Mouse (Mus musculus) right cerebral cortex, postnatal 25 days (tissue): ENCODE data around the gene Osbpl8.

Experiments used
- DNase-seq: peaks from one replicate; pipeline ENCODE4 v3.0.0; 2022

The Osbpl8 gene

GRCm38 (mm10) chr10:111318805-111319500 is 154.4 kb downstream of the Osbpl8 start:
- no peak for DNase-seq

- no peak for DNase-seq
Observed at GRCm38 (mm10) chr10:111320579-111320978, 156.0 kb downstream of the Osbpl8 start.

DNA sequence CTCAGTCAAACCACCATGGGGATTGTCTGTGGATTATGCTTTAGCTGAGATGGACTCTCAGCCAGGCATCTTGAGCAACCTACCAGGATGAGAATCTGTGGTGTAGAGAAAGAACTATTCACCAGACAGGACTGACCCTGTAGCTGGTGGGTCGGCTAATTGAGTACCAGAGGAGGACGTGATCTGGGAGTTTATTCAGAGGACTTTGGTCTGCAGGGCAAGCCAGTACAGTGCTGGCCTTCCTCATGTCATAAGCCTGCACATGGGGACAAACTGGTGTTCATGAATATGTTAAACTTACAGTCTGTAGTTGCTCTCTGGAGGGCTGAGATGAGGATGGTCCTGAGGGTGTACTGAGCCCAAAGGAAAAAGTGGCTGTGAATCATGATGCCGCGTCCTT is 163.4 kb downstream of the Osbpl8 start:
- no peak for DNase-seq

DNA sequence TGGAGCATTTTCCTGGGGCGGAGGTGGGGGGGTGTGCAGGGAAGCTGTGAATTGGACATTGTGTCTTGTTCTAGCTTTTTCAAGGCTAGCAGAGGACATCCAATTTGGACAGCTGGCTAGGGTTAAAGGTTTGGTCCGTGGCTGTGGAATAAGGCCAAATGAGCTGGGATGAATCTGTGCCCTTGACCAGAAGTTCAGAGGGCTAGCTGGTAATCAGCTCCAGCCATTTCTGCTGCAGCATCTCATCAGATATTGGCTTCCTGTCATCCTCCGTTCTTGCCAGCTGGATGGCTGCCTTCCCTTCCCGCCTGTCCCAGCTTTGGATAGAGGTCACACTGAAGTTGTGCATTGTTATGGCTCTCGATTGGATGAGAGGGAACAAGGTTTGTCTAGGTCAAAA is 164.8 kb downstream of the Osbpl8 start:
- no peak for DNase-seq

- DNase-seq, result no peak
Observed at GRCm38 (mm10) chr10:111334902-111335301, 170.3 kb downstream of the Osbpl8 start.

- no peak for DNase-seq
Observed at GRCm38 (mm10) chr10:111335517-111336352, 171.2 kb downstream of the Osbpl8 start.

- no peak for DNase-seq
Observed at GRCm38 (mm10) chr10:111336353-111336713, 171.8 kb downstream of the Osbpl8 start.

DNA sequence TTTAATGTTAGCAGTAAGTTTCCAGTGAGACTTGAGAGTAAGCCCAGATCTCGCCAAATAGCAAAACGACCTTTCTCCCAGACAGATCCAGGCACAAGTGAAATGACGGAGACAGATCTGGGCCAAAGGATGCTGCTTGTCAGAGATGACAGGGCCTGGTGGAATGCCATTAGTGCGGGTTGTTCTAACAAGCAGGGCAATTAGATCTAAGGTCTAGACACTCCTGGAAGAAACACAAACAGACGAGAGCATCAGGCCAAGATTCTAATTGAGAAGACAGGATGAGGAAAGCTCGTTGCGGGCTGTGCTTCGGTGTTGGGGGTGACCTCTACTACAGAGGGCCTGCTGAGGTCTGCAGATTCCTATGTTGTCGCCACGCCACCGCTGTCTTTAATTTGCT is 174.7 kb downstream of the Osbpl8 start:
- DNase-seq, result no peak

DNA sequence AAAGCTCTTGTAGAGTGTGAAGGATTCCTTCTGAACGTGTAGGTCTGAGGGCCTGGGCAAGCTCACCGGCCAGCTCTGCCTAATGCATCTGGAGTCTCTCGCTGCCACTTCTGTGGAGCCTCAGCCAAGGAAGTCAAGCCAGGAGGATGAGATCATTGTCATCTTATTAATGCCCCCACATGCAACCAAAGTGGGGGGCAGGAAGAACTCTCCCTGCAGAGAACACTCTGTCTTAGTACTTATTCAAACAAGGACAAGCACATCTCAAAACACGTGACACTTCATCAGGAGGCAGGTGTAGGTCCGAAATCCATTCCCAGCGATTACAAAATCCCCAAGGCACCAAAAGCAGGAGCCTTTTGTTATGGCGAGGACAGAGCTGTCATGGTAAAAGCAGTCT is 177.2 kb downstream of the Osbpl8 start:
- DNase-seq, result no peak

DNA sequence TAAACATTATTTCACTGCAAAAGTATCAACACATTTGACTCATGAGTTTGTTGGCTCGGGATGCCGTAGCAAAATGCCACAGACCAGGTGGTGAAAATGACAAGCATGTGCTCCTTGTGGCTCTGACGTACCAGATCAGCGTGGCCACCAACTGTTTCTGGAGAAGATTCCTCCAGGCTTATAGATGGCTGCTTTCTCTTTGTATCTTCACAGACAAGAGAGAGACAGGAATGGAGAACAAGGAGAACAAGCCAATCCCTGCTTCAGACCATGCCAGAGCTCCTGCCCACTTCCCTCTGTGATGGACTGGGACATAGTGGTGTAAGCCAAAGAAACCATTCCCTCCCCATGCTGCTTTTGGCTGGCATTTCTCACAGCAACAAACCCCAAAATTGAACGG is 179.0 kb downstream of the Osbpl8 start:
- DNase-seq, result no peak
